Mouse (Mus musculus): ENCODE measurements around the gene Krt33b.
A peak's percentile ranks its signal among the peaks of the same experiment; 100 is the strongest.

Gene Krt33b

GRCm38 (mm10) chr11:100029768-100030167, at the start of gene Krt33b:
Gene Krt33b, minus strand, starts transcription at chr11:100029868.
- DNase-seq (ENCODE audit: low spot score), result no peak

- no peak for DNase-seq (ENCODE audit: low spot score)
Observed at GRCm38 (mm10) chr11:100073873-100074272, 44.2 kb upstream of the Krt33b start.

- DNase-seq (ENCODE audit: low spot score), result no peak
Observed at GRCm38 (mm10) chr11:100067293-100068036, 37.8 kb upstream of the Krt33b start.

- no peak for DNase-seq (ENCODE audit: low spot score)
Observed at GRCm38 (mm10) chr11:100066236-100067010, 36.8 kb upstream of the Krt33b start.

- no peak for DNase-seq (ENCODE audit: low spot score)
Observed at GRCm38 (mm10) chr11:100058875-100059274, 29.2 kb upstream of the Krt33b start.

- no peak for DNase-seq (ENCODE audit: low spot score)
Observed at GRCm38 (mm10) chr11:100055686-100056655, 26.3 kb upstream of the Krt33b start.

- no peak for DNase-seq (ENCODE audit: low spot score)
Observed at GRCm38 (mm10) chr11:100050451-100050850, 20.8 kb upstream of the Krt33b start, which contains the start of gene Krt31. Gene Krt31, minus strand, starts transcription at chr11:100050551.

GRCm38 (mm10) chr11:100047193-100047592, 17.5 kb upstream of the Krt33b start:
- DNase-seq (ENCODE audit: low spot score), result no peak

- DNase-seq (ENCODE audit: low spot score), result no peak
Observed at GRCm38 (mm10) chr11:100046303-100046866, 16.7 kb upstream of the Krt33b start.

- DNase-seq (ENCODE audit: low spot score), result no peak
Observed at GRCm38 (mm10) chr11:100041454-100041853, 11.8 kb upstream of the Krt33b start, which contains the start of gene Krt34. Gene Krt34, minus strand, starts transcription at chr11:100041554.

- no peak for DNase-seq (ENCODE audit: low spot score)
Observed at GRCm38 (mm10) chr11:100021438-100021837, 8.2 kb downstream of the Krt33b start.

- DNase-seq (ENCODE audit: low spot score), result no peak
Observed at GRCm38 (mm10) chr11:100019466-100019865, 10.2 kb downstream of the Krt33b start.

- no peak for DNase-seq (ENCODE audit: low spot score)
Observed at GRCm38 (mm10) chr11:100016112-100016511, 13.6 kb downstream of the Krt33b start, which contains the start of gene Krt33a. Gene Krt33a, minus strand, starts transcription at chr11:100016212.

GRCm38 (mm10) chr11:100013691-100014171, 15.9 kb downstream of the Krt33b start:
- no peak for DNase-seq (ENCODE audit: low spot score)

- DNase-seq (ENCODE audit: low spot score), result no peak
Observed at GRCm38 (mm10) chr11:100010682-100011081, 19.0 kb downstream of the Krt33b start.

GRCm38 (mm10) chr11:100008336-100008735, 21.3 kb downstream of the Krt33b start:
- DNase-seq (ENCODE audit: low spot score), result no peak

- no peak for DNase-seq (ENCODE audit: low spot score)
Observed at GRCm38 (mm10) chr11:100006624-100007023, 23.0 kb downstream of the Krt33b start.

- DNase-seq (ENCODE audit: low spot score), result no peak
Observed at GRCm38 (mm10) chr11:100005905-100006304, 23.8 kb downstream of the Krt33b start.

- peak; percentile 33 for DNase-seq (ENCODE audit: low spot score)
Observed at GRCm38 (mm10) chr11:100004846-100005245, 24.8 kb downstream of the Krt33b start.

GRCm38 (mm10) chr11:99999091-99999490, 30.6 kb downstream of the Krt33b start:
- no peak for DNase-seq (ENCODE audit: low spot score)

GRCm38 (mm10) chr11:99994384-99994661, 35.3 kb downstream of the Krt33b start:
- no peak for DNase-seq (ENCODE audit: low spot score)
